Mouse (Mus musculus) adrenal gland (tissue): ENCODE measurements around the gene Tmem178b.

Source experiments
- intact Hi-C: fragments of 180-260 bp; cut with DNase I; formaldehyde crosslinking; loops from one replicate; pipeline ENCODE4 v1.15.1; 2025

Tmem178b gene

DNA sequence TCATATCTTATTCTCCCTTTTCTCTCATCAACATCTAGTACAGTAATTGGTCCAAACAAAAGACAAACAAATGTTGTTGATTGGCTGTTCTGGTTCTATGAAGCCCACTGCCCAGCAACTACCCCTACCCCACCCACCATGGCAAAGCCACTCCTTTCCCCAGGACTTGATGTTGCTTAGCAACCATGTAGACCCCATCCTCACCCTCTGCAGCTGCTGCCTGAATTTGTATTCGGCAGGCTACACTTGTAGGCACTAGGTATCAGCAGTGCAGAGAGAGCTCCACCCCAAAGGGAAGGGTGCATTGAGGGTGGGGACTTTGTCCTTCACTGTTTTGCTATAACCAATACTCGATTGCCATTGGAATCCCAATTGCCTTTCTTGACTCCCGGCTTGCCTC lies 365.8 kb downstream of the Tmem178b start:
- intact Hi-C loops: loop anchor here (5.0 kb wide), 1 partner anchor 63 kb away; no protein-coding TSS in a partner anchor

DNA sequence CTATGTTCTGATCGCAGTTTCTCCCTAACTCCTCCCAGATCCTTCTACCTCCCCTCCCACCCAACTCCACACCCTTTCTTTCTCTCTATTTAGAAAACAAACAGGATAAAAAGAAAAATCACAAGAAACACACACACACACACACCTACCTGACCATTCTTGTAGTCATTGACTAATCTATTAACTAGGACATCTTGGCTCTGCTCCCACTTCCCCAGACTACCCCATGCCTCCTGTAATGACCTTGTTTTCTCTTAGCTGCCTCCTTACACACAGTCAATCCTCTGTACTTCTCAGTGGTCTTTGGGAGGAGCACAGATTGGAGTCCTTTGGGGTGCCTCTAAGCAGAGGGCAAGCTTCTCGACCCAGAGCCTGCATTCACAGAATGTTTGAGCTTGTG lies 367.6 kb downstream of the Tmem178b start:
- intact Hi-C loops: no loop called here

DNA sequence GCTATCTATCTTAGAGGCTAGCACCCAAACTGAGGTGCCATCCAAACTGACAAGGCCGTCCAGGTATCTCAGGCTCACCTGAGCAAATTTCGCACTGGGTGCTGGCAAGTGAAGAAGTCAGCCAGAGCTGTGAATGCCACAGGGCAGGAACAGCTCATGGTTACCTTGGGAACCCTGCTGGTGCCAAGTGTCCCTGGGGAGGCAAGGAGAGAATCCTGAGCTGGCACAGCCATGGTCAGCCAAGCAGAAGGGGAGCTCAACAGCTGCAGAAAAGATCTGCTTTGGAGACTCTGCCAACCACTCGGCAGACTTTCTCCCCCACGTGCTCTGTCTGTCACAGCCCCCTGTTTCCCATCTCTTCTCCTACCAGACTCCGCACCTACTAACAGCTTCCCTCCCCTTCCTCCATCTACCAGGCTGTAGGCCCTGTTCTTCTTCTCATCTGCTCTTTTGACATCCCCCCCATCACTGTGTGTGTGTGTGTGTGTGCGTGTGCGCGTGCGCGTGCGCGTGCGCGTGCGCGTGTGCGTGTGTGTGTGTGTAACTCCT lies 374.4 kb downstream of the Tmem178b start:
- intact Hi-C loops: no loop called here

DNA sequence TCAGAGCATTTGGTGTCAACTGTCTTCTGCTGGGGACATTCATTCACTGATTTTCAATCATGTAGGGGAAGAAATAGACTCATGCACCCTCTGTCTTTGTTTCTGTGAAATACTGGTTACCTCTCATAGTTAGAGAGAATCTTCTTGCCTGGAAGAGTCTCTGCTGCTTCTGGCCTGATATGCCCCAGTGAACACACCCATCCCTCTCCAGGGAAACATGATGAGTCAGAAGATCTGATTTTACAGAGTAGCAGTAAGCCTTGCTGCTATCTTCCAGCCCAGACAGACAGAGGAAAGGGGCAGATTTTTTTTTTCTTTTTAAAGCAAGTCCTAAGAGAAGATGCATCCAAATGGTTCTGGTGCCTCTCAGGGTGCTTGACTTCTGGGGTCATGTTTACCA lies 376.9 kb downstream of the Tmem178b start:
- intact Hi-C loops: no loop called here

DNA sequence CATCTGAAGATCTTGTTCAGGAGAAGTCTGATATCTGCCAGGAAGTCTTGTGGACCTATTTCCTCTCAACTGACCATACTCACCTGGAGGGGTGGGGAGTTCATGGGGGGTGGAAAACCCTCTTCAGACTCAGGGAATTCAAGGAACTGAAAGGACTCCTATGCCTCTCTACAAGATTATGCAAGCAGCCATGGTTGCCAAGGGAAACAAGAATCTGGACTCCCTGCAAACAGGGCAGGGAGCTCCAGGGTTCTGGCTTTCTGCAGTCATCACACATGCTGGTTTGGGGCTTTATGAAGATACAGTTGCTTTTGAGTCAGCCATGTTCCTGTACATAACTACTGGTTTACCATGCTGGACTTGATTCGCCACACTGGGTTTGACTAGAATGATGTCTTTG lies 390.6 kb downstream of the Tmem178b start:
- intact Hi-C loops: no loop called here

DNA sequence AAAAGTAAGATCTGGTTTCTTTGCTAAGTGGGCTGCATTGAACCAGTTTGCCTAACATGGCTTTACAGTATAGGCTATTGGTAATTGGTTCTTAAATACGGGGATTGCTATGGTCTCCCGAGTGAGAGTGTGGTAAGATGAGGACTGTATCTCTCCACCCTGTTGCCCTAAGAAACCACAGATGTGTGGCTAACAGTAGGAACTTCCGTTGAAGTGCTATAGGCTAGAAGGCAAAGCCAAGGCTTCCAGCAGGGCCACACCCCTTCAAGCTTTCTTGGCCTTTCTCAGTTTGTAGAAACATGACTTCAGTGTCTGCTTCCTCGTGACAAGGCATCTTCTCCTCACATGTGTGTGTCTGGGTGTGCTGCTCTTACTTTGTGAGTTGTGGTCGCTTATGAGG lies 427.6 kb downstream of the Tmem178b start:
- intact Hi-C loops: loop anchor here (5.0 kb wide), 2 partner anchors 63 to 428 kb away; partner anchors contain the start of gene Tmem178b

DNA sequence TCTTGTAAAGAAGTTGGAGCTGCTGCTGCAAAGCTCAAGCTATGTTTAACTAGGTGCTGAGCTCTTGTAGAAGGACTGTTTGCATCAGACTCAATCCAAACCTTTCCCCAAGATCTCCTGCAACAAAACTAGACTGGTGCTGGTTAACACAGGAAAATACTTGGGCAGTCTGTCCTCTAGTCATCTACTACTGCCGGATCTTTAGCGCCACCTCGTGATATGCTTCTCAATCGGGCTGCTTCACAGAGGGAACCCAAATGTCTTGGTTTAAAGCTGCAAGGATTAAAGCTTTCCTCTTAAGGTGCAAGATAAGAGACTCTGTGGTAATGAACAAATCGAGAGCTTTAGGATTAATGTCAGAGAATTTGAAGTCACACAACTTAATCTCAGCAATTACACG lies 430.3 kb downstream of the Tmem178b start:
- intact Hi-C loops: loop anchor here (5.0 kb wide), 2 partner anchors 66 to 431 kb away; partner anchors contain the start of gene Tmem178b
